Mouse (Mus musculus) testis, adult 2 months (tissue): ENCODE measurements around the gene Ctf1.

Experiments
- CTCF ChIP-seq: fragments of 200-500 bp; IDR thresholded peaks from 2 replicates; pipeline ENCODE4 v1.5.1; 2012; ENCODE audit warnings: low read depth, mild to moderate bottlenecking, inconsistent platforms, low read length, moderate library complexity; ENCODE audit not compliant: control insufficient read depth, insufficient read depth, insufficient replicate concordance
- POLR2A ChIP-seq: fragments of 200-500 bp; IDR thresholded peaks from 2 replicates; pipeline ENCODE4 v1.6.1; 2012; ENCODE audit warnings: low read depth, mild to moderate bottlenecking, inconsistent platforms, low read length, moderate library complexity; ENCODE audit not compliant: control insufficient read depth

DNA sequence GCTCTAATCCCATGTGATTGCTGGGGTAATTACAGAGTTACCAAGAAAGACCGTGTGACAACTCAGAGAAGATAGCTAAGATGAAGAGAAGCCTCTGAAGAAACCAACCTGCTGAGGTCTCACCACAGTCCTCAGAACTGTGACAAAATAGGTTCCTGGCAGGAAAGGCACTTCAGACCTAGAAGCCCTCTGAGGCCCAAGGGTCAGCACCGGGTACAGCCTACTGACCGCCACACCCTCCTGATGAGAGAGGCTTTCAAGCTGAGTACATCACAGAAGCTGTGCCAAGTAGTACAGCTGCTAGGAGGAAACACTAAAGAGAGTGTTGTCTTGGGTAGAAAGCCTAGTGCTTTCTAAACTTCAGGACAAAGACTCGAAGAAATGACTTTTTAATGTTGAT is 39.8 kb upstream of the Ctf1 start:
- TF ChIP-seq CTCF, result no peak
- no peak for TF ChIP-seq POLR2A
